Mouse (Mus musculus) lung, embryonic 14.5 days (tissue): Measurements from ENCODE around the gene Mboat1. TPM values are rescaled to one million over a fixed set of nuclear protein-coding genes. Genes with fewer than 3 reads are reported as not detected.

Experiments
- ATAC-seq: fragments of 200-750 bp; cut with Nextera tagmentation; 2 replicates; pipeline ENCODE4 v1.8.0; 2017; ENCODE audit warnings: mild to moderate bottlenecking, moderate TSS enrichment, moderate library complexity; ENCODE audit not compliant: insufficient read depth
- DNase-seq: peaks from one replicate; pipeline ENCODE4 v3.0.0-alpha.2; 2015
- H3K27ac ChIP-seq: fragments of 300-500 bp; sonication (generic); 2 replicates; pipeline ENCODE4 v1.5.1; 2014; ENCODE audit warnings: low read depth, mild to moderate bottlenecking, moderate library complexity
- H3K27me3 ChIP-seq: fragments of 300-500 bp; sonication (generic); 2 replicates; pipeline ENCODE4 v1.6.1; 2014; ENCODE audit warnings: low read length, control low read depth; ENCODE audit not compliant: insufficient read depth
- H3K36me3 ChIP-seq: fragments of 300-500 bp; sonication (generic); 2 replicates; pipeline ENCODE4 v1.6.1; 2014; ENCODE audit warnings: control low read depth; ENCODE audit not compliant: insufficient read depth
- H3K4me1 ChIP-seq: fragments of 300-500 bp; sonication (generic); 2 replicates; pipeline ENCODE4 v1.6.1; 2014; ENCODE audit warnings: antibody characterized with exemption, control low read depth; ENCODE audit not compliant: insufficient read depth
- H3K4me2 ChIP-seq: fragments of 300-500 bp; sonication (generic); 2 replicates; pipeline ENCODE4 v1.6.1; 2014; ENCODE audit warnings: mild to moderate bottlenecking
- H3K4me3 ChIP-seq: fragments of 300-500 bp; sonication (generic); 2 replicates; pipeline ENCODE4 v1.5.1; 2014; ENCODE audit warnings: low read depth, low read length
- H3K9ac ChIP-seq: fragments of 300-500 bp; sonication (generic); 2 replicates; pipeline ENCODE4 v1.6.1; 2014
- H3K9me3 ChIP-seq: fragments of 300-500 bp; sonication (generic); 2 replicates; pipeline ENCODE4 v1.6.1; 2016; ENCODE audit warnings: low read depth, low read length, control low read depth
- CTCF ChIP-seq: IDR thresholded peaks from 2 replicates; pipeline ENCODE4 v1.5.1; 2016; ENCODE audit warnings: antibody characterized with exemption, low read depth
- WGBS: fragments of 180-500 bp; shearing (Covaris S2); extraction: QIAGEN DNeasy Blood & Tissue Kit; methylation state at CpG from one replicate; pipeline ENCODE4 v1.1.7; 2014; 5-methylcytosine and 5-hydroxymethylcytosine counted together
- polyA plus RNA-seq: library from polyadenylated mRNA; unstranded; fragments of >200 nt; fragmentation: Nextera tagmentation; extraction: Ambion mirVana; gene quantifications from 2 replicates; pipeline ENCODE4 v1.2.1, GENCODE M21; 2014

Mboat1 gene
- polyA plus RNA-seq, 1 experiment from 2014 or later: 25.9 TPM

DNA sequence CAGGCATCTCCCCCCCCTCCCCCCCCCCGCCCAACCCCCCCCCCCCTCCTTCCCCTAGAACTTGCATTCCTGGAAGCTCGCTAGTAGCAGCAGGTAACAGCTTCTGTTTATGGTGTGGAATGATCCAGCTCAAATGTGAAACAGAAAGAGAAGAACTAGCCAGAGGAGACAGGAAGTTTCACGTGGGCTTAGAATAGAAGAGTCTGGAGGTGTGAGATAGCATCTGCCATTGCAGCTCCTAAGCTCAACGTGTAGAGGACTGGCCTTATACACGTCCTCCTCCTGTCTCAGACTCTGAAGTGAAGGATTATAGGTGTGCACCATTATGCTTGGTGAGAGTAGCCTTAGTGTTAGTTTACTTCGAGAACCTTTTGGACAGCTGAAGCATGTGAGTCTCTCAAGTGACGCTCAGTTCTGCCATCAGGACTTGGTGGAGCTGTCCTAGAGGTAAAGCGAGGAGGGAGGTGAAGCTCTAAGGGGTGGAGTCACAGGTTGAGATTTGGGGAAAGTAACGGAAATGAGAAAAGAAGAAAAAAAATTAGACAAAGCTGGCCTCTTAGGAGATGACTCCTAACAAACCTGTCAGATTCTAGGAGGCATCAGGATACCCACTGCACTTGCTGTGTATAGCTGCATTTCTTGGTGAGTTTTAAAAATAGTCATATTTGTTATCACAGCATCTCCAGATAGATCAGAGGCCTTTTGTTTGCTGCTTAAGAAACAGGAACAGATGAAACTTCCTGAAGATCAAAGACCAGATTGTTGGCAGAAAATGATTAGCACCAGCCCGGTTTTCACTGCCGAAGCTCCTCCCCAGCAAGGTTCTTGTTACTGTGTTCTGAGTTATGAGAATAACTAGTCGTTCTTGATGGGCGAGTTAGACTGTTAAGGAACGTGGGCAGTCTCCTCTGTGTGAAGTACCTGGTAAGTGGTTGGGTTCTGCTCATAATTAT lies 30.1 kb downstream of the Mboat1 start:
- H3K9ac ChIP-seq: no peak overlapping the region
- H3K4me3 ChIP-seq: no peak overlapping the region

DNA sequence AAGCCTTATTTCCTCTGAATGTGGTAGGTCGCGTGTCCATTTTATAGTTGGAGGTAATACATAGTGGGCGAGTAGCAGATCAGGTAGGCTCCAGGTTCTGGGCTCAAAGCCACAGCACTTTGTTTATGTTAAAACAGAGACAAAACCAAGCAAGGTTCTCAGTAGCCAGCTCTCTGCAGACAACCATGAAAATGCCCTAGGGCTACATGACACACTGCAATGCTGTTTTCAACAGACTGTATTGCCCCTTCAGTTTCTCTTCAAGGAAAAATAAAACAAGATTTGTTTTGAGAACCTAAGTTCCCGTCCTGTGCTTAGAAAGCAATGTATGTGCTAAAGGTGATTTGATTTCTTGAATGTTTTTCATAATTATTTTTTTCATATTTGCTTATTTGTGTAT lies 31.2 kb downstream of the Mboat1 start:
- H3K9me3 ChIP-seq: no peaks in the 10 kb centered on the region
- WGBS: 84% methylated on average over 4 of the region's 4 CpGs
- H3K4me1 ChIP-seq: no peaks in the 10 kb centered on the region
- no peak overlapping the region for H3K9ac ChIP-seq
- no peak overlapping the region for H3K27ac ChIP-seq
- no peak overlapping the region for H3K4me2 ChIP-seq
- DNase-seq (no peak), ATAC-seq (no peak)
- no peaks in the 10 kb centered on the region for H3K27me3 ChIP-seq
- no peak for TF ChIP-seq CTCF
- H3K36me3 ChIP-seq: no peaks in the 10 kb centered on the region
- no peak overlapping the region for H3K4me3 ChIP-seq

More for the DNA sequence above, 30.1 kb downstream of the Mboat1 start:
- 62% methylated on average over 13 of the region's 14 CpGs for WGBS
- DNase-seq (no peak), ATAC-seq (no peak)
- no peak for TF ChIP-seq CTCF
- no peaks in the 10 kb centered on the region for H3K4me1 ChIP-seq
- no peak overlapping the region for H3K27ac ChIP-seq
- H3K9me3 ChIP-seq: no peaks in the 10 kb centered on the region
- no peaks in the 10 kb centered on the region for H3K27me3 ChIP-seq
- H3K4me2 ChIP-seq: no peak overlapping the region
- no peaks in the 10 kb centered on the region for H3K36me3 ChIP-seq

DNA sequence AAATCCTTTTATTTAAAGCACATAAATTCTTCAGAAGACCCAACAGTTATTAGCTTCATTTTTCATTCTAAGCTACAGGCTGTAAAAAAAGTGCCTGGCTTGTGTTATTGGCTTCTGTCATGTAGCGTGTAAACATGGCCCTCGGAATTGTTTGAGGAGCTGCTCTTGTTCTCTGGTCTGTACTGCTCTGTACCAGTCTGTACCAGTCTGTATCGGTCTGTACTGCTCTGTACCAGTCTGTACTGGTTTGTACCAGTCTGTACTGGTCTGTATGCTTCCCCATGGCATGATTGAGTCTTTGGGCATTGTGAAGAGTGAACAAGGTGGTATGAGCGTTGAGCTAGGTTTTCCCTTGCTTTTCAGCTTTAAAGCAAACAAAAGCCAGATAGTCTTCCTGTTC lies 32.5 kb downstream of the Mboat1 start:
- 79% methylated on average over 4 of the region's 4 CpGs for WGBS
- H3K27ac ChIP-seq: no peak overlapping the region
- no peak for ATAC-seq

DNA sequence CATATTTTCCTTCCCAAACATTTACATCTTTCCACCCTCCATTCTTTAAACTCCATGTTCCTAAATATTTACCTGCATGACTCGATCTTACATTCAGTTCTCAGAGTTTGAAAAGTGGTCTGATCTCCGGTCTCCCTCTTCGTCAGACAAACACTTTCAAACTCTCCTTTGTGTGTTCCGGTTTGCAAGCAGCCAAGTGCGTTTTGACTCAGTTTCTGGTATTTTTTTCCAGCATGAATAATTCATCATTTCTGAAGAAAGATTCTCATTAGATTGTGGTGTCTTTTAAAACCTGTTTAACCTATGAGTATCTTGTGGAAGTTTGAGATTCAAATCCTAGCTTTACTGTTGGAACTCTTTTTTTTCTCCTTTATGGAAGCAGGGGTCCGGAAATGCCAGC lies 33.8 kb downstream of the Mboat1 start:
- Histone ChIP-seq H3K36me3 (no peaks in the 10 kb centered on the region), H3K4me3 (no peak overlapping the region), H3K4me1 (no peaks in the 10 kb centered on the region), H3K27ac (no peak overlapping the region), H3K9me3 (no peaks in the 10 kb centered on the region), H3K27me3 (no peaks in the 10 kb centered on the region), H3K4me2 (no peak overlapping the region), H3K9ac (no peak overlapping the region)
- TF ChIP-seq CTCF: no peak
- ATAC-seq (no peak), DNase-seq (no peak)
- WGBS: 63% methylated on average over 6 of the region's 6 CpGs

More for the DNA sequence above, 32.5 kb downstream of the Mboat1 start:
- Histone ChIP-seq H3K27me3 (no peaks in the 10 kb centered on the region), H3K4me1 (no peaks in the 10 kb centered on the region), H3K4me2 (no peak overlapping the region), H3K9ac (no peak overlapping the region), H3K4me3 (no peak overlapping the region), H3K36me3 (no peaks in the 10 kb centered on the region), H3K9me3 (no peaks in the 10 kb centered on the region)
- TF ChIP-seq CTCF: no peak
- no peak for DNase-seq

DNA sequence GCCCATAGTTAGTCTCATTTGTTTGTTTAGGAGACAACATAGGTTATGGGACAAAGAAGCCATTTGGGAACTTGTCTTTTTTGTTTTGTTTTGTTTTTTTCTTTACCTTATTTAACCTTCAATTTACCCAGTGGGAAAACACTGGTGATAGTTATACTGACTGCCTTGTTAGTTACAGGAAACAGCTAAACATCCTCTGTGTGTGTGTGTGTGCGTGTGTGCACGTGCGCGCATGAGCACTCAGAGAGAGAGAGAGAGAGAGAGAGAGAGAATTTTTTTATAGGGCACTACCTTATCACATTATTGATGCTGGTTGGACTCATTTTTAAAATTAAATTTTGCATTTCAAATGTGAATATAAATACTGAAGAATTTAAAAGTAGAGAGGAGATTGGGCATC lies 38.3 kb downstream of the Mboat1 start:
- DNase-seq (no peak), ATAC-seq (no peak)
- Histone ChIP-seq H3K27me3 (no peaks in the 10 kb centered on the region), H3K4me2 (no peak overlapping the region), H3K4me3 (no peak overlapping the region), H3K36me3 (no peaks in the 10 kb centered on the region), H3K9ac (no peak overlapping the region), H3K9me3 (no peaks in the 10 kb centered on the region), H3K4me1 (no peaks in the 10 kb centered on the region), H3K27ac (no peak overlapping the region)
- no peak for TF ChIP-seq CTCF
- 89% methylated on average over 4 of the region's 4 CpGs for WGBS

DNA sequence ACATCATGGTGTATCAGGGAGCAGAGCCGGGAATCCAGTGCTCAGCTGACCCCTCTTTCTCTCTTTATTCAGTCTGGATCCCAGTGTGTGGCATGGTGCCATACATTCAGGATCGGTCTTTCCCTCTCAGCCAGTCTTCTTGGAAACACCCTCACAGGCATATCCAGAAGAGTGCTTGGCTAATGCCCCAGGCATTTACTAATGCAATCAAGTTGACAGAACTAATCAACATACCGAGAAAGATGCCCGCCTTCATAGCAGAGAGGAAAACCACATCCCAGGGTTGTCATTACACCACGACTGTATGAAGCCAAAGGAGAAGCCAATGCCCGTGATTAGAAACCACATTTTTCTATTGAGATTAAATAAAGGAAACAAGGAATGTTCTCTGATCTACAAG lies 41.1 kb downstream of the Mboat1 start:
- Histone ChIP-seq H3K36me3 (no peaks in the 10 kb centered on the region), H3K4me2 (no peak overlapping the region), H3K27ac (no peak overlapping the region), H3K9me3 (no peaks in the 10 kb centered on the region), H3K27me3 (no peaks in the 10 kb centered on the region), H3K4me1 (no peaks in the 10 kb centered on the region), H3K4me3 (no peak overlapping the region), H3K9ac (no peak overlapping the region)
- no peak for ATAC-seq
- no peak for TF ChIP-seq CTCF
- 82% methylated on average over 6 of the region's 6 CpGs for WGBS
- DNase-seq: no peak

DNA sequence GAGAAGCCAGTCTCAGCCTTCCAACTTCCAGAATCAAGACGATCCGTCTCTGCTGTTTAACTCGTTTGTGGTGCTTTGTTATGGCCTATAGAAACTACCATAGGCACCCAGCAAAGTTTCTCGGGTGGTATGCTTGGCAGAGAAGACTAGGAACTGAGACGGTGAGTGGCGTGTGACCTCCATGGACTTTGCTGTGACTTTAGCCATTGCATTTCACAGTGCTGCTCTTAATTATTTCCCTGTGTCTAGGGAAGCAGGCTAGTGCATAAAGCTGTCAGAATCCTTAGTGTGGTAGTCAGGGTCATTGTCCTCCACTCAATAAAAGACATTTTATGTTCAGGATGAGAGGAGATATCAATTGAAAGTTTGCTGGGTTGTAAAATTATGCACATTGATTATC lies 49.3 kb downstream of the Mboat1 start:
- Histone ChIP-seq H3K27me3 (no peaks in the 10 kb centered on the region), H3K9ac (no peak overlapping the region), H3K27ac (no peak overlapping the region; the same call in 1 of the 2 replicates), H3K36me3 (no peaks in the 10 kb centered on the region), H3K4me1 (no peaks in the 10 kb centered on the region), H3K4me2 (no peak overlapping the region), H3K9me3 (no peaks in the 10 kb centered on the region), H3K4me3 (no peak overlapping the region)
- ATAC-seq (no peak), DNase-seq (no peak)
- 66% methylated on average over 6 of the region's 6 CpGs for whole genome bisulfite sequencing
- TF ChIP-seq CTCF: no peak
